In genomic region chrX:50549713-50550112, GRCm38 (mm10) we compare ENCODE assay signal across 7 mouse cellular contexts.
DNase-seq lines count a peak whose midpoint lies in the region; ATAC-seq and TF ChIP-seq lines count a peak whose summit lies in the region.

No protein-coding gene starts in this region.

- TF ChIP-seq CTCF in kidney, postnatal 0 days (IDR thresholded peaks at IDR 0.05; ENCODE audit: low read depth) = peak; percentile 64

- DNase-seq in right cerebral cortex, postnatal 14 days = peak; percentile 43
- DNase-seq in right cerebral cortex, postnatal 4 days = no peak
- peak; percentile 74 for DNase-seq in embryo, embryonic 10.5 days (ENCODE audit: low spot score)
- DNase-seq in kidney, postnatal 0 days (ENCODE audit: low spot score) = peak; percentile 33
- peak; percentile 81 for DNase-seq in midbrain, embryonic 14.5 days
- DNase-seq in thymus, postnatal 25 days = no peak

- WGBS in heart, embryonic 14.5 days = 38% methylated on average over 3 of the region's 3 CpGs
- WGBS in kidney, postnatal 0 days = 38% methylated on average over 3 of the region's 3 CpGs
- WGBS in midbrain, embryonic 14.5 days = 49% methylated on average over 3 of the region's 3 CpGs

- H3K9me3 ChIP-seq in heart, embryonic 14.5 days (ENCODE audit: control insufficient read depth, low read length) = no peaks in the 10 kb centered on the region
- H3K9me3 ChIP-seq in kidney, postnatal 0 days (replicated peaks; ENCODE audit: low read length) = no peaks in the 10 kb centered on the region
- no peaks in the 10 kb centered on the region for H3K9me3 ChIP-seq in midbrain, embryonic 14.5 days (ENCODE audit: control insufficient read depth, low read length)

- no peaks in the 10 kb centered on the region for H3K36me3 ChIP-seq in heart, embryonic 14.5 days (ENCODE audit: control insufficient read depth, insufficient read depth, low read length)
- H3K36me3 ChIP-seq in kidney, postnatal 0 days (ENCODE audit: insufficient read depth, low read length) = no peaks in the 10 kb centered on the region
- no peaks in the 10 kb centered on the region for H3K36me3 ChIP-seq in midbrain, embryonic 14.5 days (ENCODE audit: control insufficient read depth, insufficient read depth, low read length)

- H3K27ac ChIP-seq in heart, embryonic 14.5 days (replicated peaks in 1 of 2; ENCODE audit: control insufficient read depth in 1 of 2, insufficient read depth in 1 of 2, low read depth in 2 of 2, low read length in 2 of 2) = no peak overlapping the region
- H3K27ac ChIP-seq in kidney, postnatal 0 days = no peak overlapping the region
- no peak overlapping the region for H3K27ac ChIP-seq in midbrain, embryonic 14.5 days (replicated peaks; ENCODE audit: low read depth, low read length)

- peak overlapping the region; percentile 54 for H3K4me2 ChIP-seq in heart, embryonic 14.5 days (ENCODE audit: low read length)
- peak overlapping the region; percentile 51 for H3K4me2 ChIP-seq in kidney, postnatal 0 days (ENCODE audit: low read length)
- peak overlapping the region; percentile 35 for H3K4me2 ChIP-seq in midbrain, embryonic 14.5 days (ENCODE audit: low read length)

- H3K27me3 ChIP-seq in heart, embryonic 14.5 days (ENCODE audit: control insufficient read depth, insufficient read depth, low read length) = no peaks in the 10 kb centered on the region
- no peaks in the 10 kb centered on the region for H3K27me3 ChIP-seq in kidney, postnatal 0 days (ENCODE audit: insufficient read depth, low read length)
- no peaks in the 10 kb centered on the region for H3K27me3 ChIP-seq in midbrain, embryonic 14.5 days (ENCODE audit: control insufficient read depth, insufficient read depth, low read length)

- H3K4me1 ChIP-seq in heart, embryonic 14.5 days (ENCODE audit: control insufficient read depth in 2 of 2, insufficient read depth in 2 of 2, low read length in 2 of 2) = no peaks in the 10 kb centered on the region
- no peaks in the 10 kb centered on the region for H3K4me1 ChIP-seq in kidney, postnatal 0 days (replicated peaks; ENCODE audit: insufficient read depth, low read length)
- no peaks in the 10 kb centered on the region for H3K4me1 ChIP-seq in midbrain, embryonic 14.5 days (ENCODE audit: control insufficient read depth, insufficient read depth, low read length)

- peak overlapping the region; percentile 32 to 49; a peak in 3 of 4 replicates for H3K4me3 ChIP-seq in heart, embryonic 14.5 days (ENCODE audit: control insufficient read depth in 1 of 2, insufficient read depth in 1 of 2, low read depth in 1 of 2, low read length in 2 of 2)
- H3K4me3 ChIP-seq in kidney, postnatal 0 days (replicated peaks; ENCODE audit: low read depth, low read length) = peak overlapping the region; percentile 33
- H3K4me3 ChIP-seq in midbrain, embryonic 14.5 days (replicated peaks; ENCODE audit: low read depth, low read length) = peak overlapping the region; percentile 22; the same call in 1 of the 2 replicates

- H3K9ac ChIP-seq in heart, embryonic 14.5 days (ENCODE audit: low read length) = 0 out of 2 replicates have a peak overlapping the region, but pooled peaks have one; percentile 52
- 0 out of 2 replicates have a peak overlapping the region, but pooled peaks have one; percentile 19 for H3K9ac ChIP-seq in kidney, postnatal 0 days (ENCODE audit: low read depth, low read length)
- H3K9ac ChIP-seq in midbrain, embryonic 14.5 days (replicated peaks; ENCODE audit: low read length) = no peak overlapping the region

- ATAC-seq in heart, embryonic 14.5 days (ENCODE audit: insufficient number of reproducible peaks, insufficient read depth, low FRiP score, low read depth) = no peak
- ATAC-seq in kidney, postnatal 0 days (replicated peaks; ENCODE audit: low FRiP score, low read depth) = no peak
- no peak for ATAC-seq in midbrain, embryonic 14.5 days (ENCODE audit: low FRiP score, low TSS enrichment)

Comparison
In these comparisons a context has a peak if more than half of its experiments do, and no peak if none do; other contexts are left out.
1. DNase-seq: peak in right cerebral cortex, postnatal 14 days (single experiment), embryo, embryonic 10.5 days (single experiment), kidney, postnatal 0 days (single experiment) and midbrain, embryonic 14.5 days (single experiment); none in right cerebral cortex, postnatal 4 days (single experiment) and thymus, postnatal 25 days (single experiment).
2. Peak in every context shown above with its lines, with median percentiles within 50 percentile points of each other: H3K4me2 ChIP-seq and H3K4me3 ChIP-seq.